Mouse (Mus musculus) left cerebral cortex, postnatal 4 days (tissue): ENCODE measurements at regions not wholly inside any gene's neighbourhood (a gene's known extent, or its start where the extent isn't known, plus 50 kb on each side); places are given as distances from the start of the nearest gene placed in this dataset.

Experiments used
- DNase-seq: peaks from one replicate; pipeline ENCODE4 v3.0.0-alpha.2; 2022
- intact Hi-C: fragments of 180-260 bp; cut with DNase I; formaldehyde crosslinking; loops from one replicate; pipeline ENCODE4 v1.15.1; 2025

GRCm38 (mm10) chr19:21214253-21214652 is 57.8 kb upstream of the Zfand5 start:
- no peak for DNase-seq
- intact Hi-C loops = no loop called here

GRCm38 (mm10) chr19:21193461-21193860 is 78.6 kb upstream of the Zfand5 start:
- intact Hi-C loops = no loop called here

GRCm38 (mm10) chr19:21192576-21192975 is 79.5 kb upstream of the Zfand5 start:
- DNase-seq = no peak
- intact Hi-C loops = no loop called here

More at GRCm38 (mm10) chr19:21193461-21193860, 78.6 kb upstream of the Zfand5 start:
- no peak for DNase-seq

- intact Hi-C loops = no loop called here
- DNase-seq = no peak
Measured at GRCm38 (mm10) chr19:21189216-21189615, 82.9 kb upstream of the Zfand5 start.

- DNase-seq = no peak
- intact Hi-C loops = no loop called here
Measured at GRCm38 (mm10) chr19:21186656-21187055, 85.4 kb upstream of the Zfand5 start.

- no peak for DNase-seq
- intact Hi-C loops = no loop called here
Measured at GRCm38 (mm10) chr19:21186016-21186415, 86.1 kb upstream of the Zfand5 start.

- intact Hi-C loops = no loop called here
- DNase-seq = no peak
Measured at GRCm38 (mm10) chr19:21183028-21183427, 89.0 kb upstream of the Zfand5 start.

- intact Hi-C loops = no loop called here
- no peak for DNase-seq
Measured at GRCm38 (mm10) chr19:21179886-21180285, 92.2 kb upstream of the Zfand5 start.

- no peak for DNase-seq
- intact Hi-C loops = no loop called here
Measured at GRCm38 (mm10) chr19:21175426-21175831, 96.6 kb upstream of the Zfand5 start.

GRCm38 (mm10) chr19:21174636-21175035 is 97.4 kb upstream of the Zfand5 start:
- DNase-seq = no peak
- intact Hi-C loops = no loop called here

- no peak for DNase-seq
- intact Hi-C loops = no loop called here
Measured at GRCm38 (mm10) chr19:21173896-21174483, 98.1 kb upstream of the Zfand5 start.

- DNase-seq = no peak
- intact Hi-C loops = no loop called here
Measured at GRCm38 (mm10) chr19:21171191-21171590, 100.9 kb upstream of the Zfand5 start.

GRCm38 (mm10) chr19:21170785-21171184 is 101.3 kb upstream of the Zfand5 start:
- DNase-seq = no peak
- intact Hi-C loops = no loop called here

GRCm38 (mm10) chr19:21166939-21167338 is 105.1 kb upstream of the Zfand5 start:
- intact Hi-C loops = no loop called here

GRCm38 (mm10) chr19:21166465-21166860 is 105.6 kb upstream of the Zfand5 start:
- intact Hi-C loops = no loop called here

More at GRCm38 (mm10) chr19:21166939-21167338, 105.1 kb upstream of the Zfand5 start:
- DNase-seq = no peak

GRCm38 (mm10) chr19:21165763-21166464 is 106.2 kb upstream of the Zfand5 start:
- peak; percentile 32 for DNase-seq
- intact Hi-C loops = no loop called here

More at GRCm38 (mm10) chr19:21166465-21166860, 105.6 kb upstream of the Zfand5 start:
- no peak for DNase-seq

- intact Hi-C loops = no loop called here
- DNase-seq = no peak
Measured at GRCm38 (mm10) chr19:21163978-21164377, 108.1 kb upstream of the Zfand5 start.

GRCm38 (mm10) chr19:21160946-21161345 is 111.1 kb upstream of the Zfand5 start:
- intact Hi-C loops = no loop called here

GRCm38 (mm10) chr19:21159189-21160137 is 112.6 kb upstream of the Zfand5 start:
- intact Hi-C loops = no loop called here
- DNase-seq = no peak

More at GRCm38 (mm10) chr19:21160946-21161345, 111.1 kb upstream of the Zfand5 start:
- DNase-seq = no peak

- intact Hi-C loops = no loop called here
- no peak for DNase-seq
Measured at GRCm38 (mm10) chr19:21154162-21154561, 117.9 kb upstream of the Zfand5 start.

- intact Hi-C loops = no loop called here
- DNase-seq = peak; percentile 71
Measured at GRCm38 (mm10) chr19:21152027-21152426, 120.1 kb upstream of the Zfand5 start.
